Mouse (Mus musculus) forebrain, embryonic 10.5 days (tissue): ENCODE data around the gene Sfxn5. TPM values are rescaled to one million over a fixed set of nuclear protein-coding genes. Genes with fewer than 3 reads are reported as not detected.

Source experiments
- DNase-seq: peaks from one replicate; pipeline ENCODE4 v3.0.0-alpha.2; 2017; ENCODE audit warnings: low spot score; ENCODE audit errors: extremely low spot score
- H3K27ac ChIP-seq: fragments of 300-500 bp; sonication (generic); 2 replicates; pipeline ENCODE4 v1.5.1; 2016; ENCODE audit warnings: mild to moderate bottlenecking
- H3K27me3 ChIP-seq: fragments of 300-500 bp; sonication (generic); 2 replicates; pipeline ENCODE4 v1.6.1; 2016; ENCODE audit warnings: mild to moderate bottlenecking; ENCODE audit not compliant: poor library complexity, severe bottlenecking
- H3K36me3 ChIP-seq: fragments of 300-500 bp; sonication (generic); replicated peaks from 2 replicates; pipeline ENCODE4 v1.6.1; 2016; ENCODE audit warnings: mild to moderate bottlenecking, moderate library complexity
- H3K4me1 ChIP-seq: fragments of 300-500 bp; sonication (generic); 2 replicates; pipeline ENCODE4 v1.6.1; 2016
- H3K4me3 ChIP-seq: fragments of 300-500 bp; sonication (generic); 2 replicates; pipeline ENCODE4 v1.5.1; 2016; ENCODE audit warnings: mild to moderate bottlenecking, moderate library complexity
- H3K9me3 ChIP-seq: fragments of 300-500 bp; sonication (generic); 2 replicates; pipeline ENCODE4 v1.6.1; 2016; ENCODE audit warnings: mild to moderate bottlenecking, moderate library complexity
- WGBS: fragments of 180-500 bp; shearing (Covaris S2); methylation state at CpG from one replicate; pipeline ENCODE4 v1.1.7; 2016; 5-methylcytosine and 5-hydroxymethylcytosine counted together
- polyA plus RNA-seq: library from polyadenylated mRNA; unstranded; fragments of >200 nt; fragmentation: Nextera tagmentation; extraction: Ambion mirVana; gene quantifications from 2 replicates; pipeline ENCODE4 v1.2.1, GENCODE M21; 2016

The Sfxn5 gene
- polyA plus RNA-seq, 1 experiment from 2014 or later = 14.3 TPM

DNA sequence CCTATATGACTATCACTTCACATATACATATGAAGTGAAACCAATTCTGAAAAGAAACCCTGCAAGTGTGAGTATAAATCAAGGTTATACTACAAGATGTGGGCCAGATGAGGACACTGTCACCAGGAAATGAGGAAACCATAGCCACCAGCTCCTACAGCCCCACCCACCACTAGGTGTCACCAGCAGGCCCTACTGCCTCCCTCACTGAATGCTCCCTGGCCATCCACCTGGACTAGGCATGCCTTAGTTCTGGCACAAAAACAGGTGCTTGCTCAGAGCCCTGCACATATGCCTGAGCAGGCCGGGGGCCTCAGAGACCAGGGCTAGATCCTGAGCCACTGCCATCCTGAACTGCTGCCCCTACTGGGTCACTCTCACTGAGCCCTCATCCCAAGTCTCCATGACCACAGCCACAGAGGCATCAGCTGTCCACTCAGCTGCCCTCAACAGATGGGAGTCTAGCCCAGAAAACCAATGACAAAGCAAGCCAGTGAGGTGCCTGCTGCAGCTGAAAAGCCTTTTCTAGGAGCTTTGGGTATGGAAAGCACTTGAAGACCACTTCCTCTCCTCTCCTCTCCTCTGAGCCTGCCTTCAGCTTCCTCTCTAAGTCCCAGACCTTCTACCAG lies 6.2 kb upstream of the Sfxn5 start:
- H3K36me3 ChIP-seq = no peaks in the 10 kb centered on the region
- WGBS = 74% methylated on average over 1 of the region's 1 CpGs
- DNase-seq = no peak
- no peak overlapping the region for H3K4me3 ChIP-seq
- H3K27me3 ChIP-seq = peaks cover 64% of the 10 kb centered on the region
- no peaks in the 10 kb centered on the region for H3K9me3 ChIP-seq
- H3K27ac ChIP-seq = no peak overlapping the region
- peaks cover 19% of the 10 kb centered on the region for H3K4me1 ChIP-seq

DNA sequence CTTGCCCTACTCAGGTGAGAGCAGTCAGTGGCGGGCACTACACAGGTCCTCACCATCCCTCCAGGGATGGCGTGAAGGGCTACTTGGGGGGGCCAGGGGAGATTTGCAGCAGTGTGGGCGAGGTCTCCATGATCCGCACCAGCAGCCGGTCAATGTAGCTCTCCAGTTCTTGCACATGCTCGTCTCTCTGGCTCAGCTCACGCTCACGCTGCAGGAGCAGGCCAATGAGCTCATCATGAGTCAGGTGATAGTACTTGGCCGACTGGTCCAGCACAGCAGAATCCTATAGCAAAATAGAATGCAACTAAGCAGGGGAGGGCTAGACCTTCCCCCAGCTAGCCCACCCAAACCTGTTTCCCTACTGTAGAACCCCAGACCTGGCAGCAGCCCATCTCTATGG lies 3.7 kb upstream of the Sfxn5 start:
- H3K4me1 ChIP-seq = peaks cover 33% of the 10 kb centered on the region
- H3K27me3 ChIP-seq = peaks cover 46% of the 10 kb centered on the region
- no peaks in the 10 kb centered on the region for H3K9me3 ChIP-seq
- DNase-seq = no peak
- H3K27ac ChIP-seq = no peak overlapping the region
- H3K4me3 ChIP-seq = no peak overlapping the region
- no peaks in the 10 kb centered on the region for H3K36me3 ChIP-seq
- WGBS = 85% methylated on average over 9 of the region's 9 CpGs

DNA sequence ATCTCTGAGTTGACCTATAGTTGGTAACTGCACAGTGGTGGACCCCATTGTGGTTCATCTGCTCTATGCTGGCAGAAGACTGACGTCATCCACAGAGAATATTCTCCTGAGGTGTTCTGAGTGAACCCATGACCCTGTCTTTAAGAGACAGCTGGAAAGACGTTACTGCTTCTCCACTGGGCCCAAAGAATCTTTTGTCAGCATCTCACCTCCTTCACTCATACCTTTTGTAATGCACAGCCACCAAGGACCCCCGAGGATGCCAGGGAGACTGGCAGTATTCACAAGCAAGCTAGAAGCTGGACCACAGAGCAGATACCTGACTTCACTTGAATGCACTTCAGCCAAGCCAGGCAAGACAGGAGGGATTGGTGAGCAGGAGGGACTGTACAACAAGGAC lies 2.1 kb upstream of the Sfxn5 start:
- peaks cover 44% of the 10 kb centered on the region for H3K27me3 ChIP-seq
- 68% methylated on average over 3 of the region's 3 CpGs for WGBS

GRCm38 (mm10) chr6:85334851-85335250 lies 1.6 kb upstream of the Sfxn5 start:
- no peak for DNase-seq
- peaks cover 40% of the 10 kb centered on the region for H3K27me3 ChIP-seq
- no peak overlapping the region for H3K4me3 ChIP-seq
- H3K9me3 ChIP-seq = no peaks in the 10 kb centered on the region
- H3K4me1 ChIP-seq = peaks cover 39% of the 10 kb centered on the region
- no peaks in the 10 kb centered on the region for H3K36me3 ChIP-seq
- H3K27ac ChIP-seq = peak overlapping the region; percentile 51; the same call in 1 of the 2 replicates
- WGBS = 65% methylated on average over 5 of the region's 5 CpGs

More for the DNA sequence above, 2.1 kb upstream of the Sfxn5 start:
- 0 out of 2 replicates have a peak overlapping the region, but pooled peaks have one; percentile 51 for H3K27ac ChIP-seq
- DNase-seq = no peak
- H3K4me3 ChIP-seq = no peak overlapping the region
- peaks cover 39% of the 10 kb centered on the region for H3K4me1 ChIP-seq
- H3K9me3 ChIP-seq = no peaks in the 10 kb centered on the region
- no peaks in the 10 kb centered on the region for H3K36me3 ChIP-seq

GRCm38 (mm10) chr6:85334251-85334650 lies 1.0 kb upstream of the Sfxn5 start:
- no peak overlapping the region for H3K27ac ChIP-seq
- H3K4me3 ChIP-seq = peak overlapping the region; percentile 80; the same call in 1 of the 2 replicates
- peaks cover 39% of the 10 kb centered on the region for H3K4me1 ChIP-seq
- peaks cover 40% of the 10 kb centered on the region for H3K27me3 ChIP-seq
- H3K36me3 ChIP-seq = no peaks in the 10 kb centered on the region
- DNase-seq = no peak
- no peaks in the 10 kb centered on the region for H3K9me3 ChIP-seq

- Histone ChIP-seq H3K36me3 (no peaks in the 10 kb centered on the region), H3K27ac (peak overlapping the region; percentile 95), H3K9me3 (no peaks in the 10 kb centered on the region), H3K27me3 (peaks cover 40% of the 10 kb centered on the region), H3K4me3 (peak overlapping the region; percentile 80), H3K4me1 (peaks cover 39% of the 10 kb centered on the region)
- WGBS = 3% methylated on average over 13 of the region's 13 CpGs
- no peak for DNase-seq
Observed at GRCm38 (mm10) chr6:85333732-85334131, 510 bp upstream of the Sfxn5 start.

- peaks cover 39% of the 10 kb centered on the region for H3K4me1 ChIP-seq
- H3K4me3 ChIP-seq = peak overlapping the region; percentile 80
- H3K9me3 ChIP-seq = no peaks in the 10 kb centered on the region
- no peaks in the 10 kb centered on the region for H3K36me3 ChIP-seq
- peaks cover 32% of the 10 kb centered on the region for H3K27me3 ChIP-seq
- H3K27ac ChIP-seq = peak overlapping the region; percentile 95
- DNase-seq = no peak
- under 1% methylated on average over 41 of the region's 41 CpGs for WGBS
Observed at GRCm38 (mm10) chr6:85332351-85332999, 747 bp downstream of the Sfxn5 start.

GRCm38 (mm10) chr6:85331736-85332135 lies 1.5 kb downstream of the Sfxn5 start:
- peak overlapping the region; percentile 80 for H3K4me3 ChIP-seq
- no peak overlapping the region for H3K27ac ChIP-seq
- 10% methylated on average over 8 of the region's 8 CpGs for WGBS
- no peaks in the 10 kb centered on the region for H3K36me3 ChIP-seq
- H3K9me3 ChIP-seq = no peaks in the 10 kb centered on the region
- H3K27me3 ChIP-seq = peaks cover 27% of the 10 kb centered on the region
- DNase-seq = no peak
- peaks cover 39% of the 10 kb centered on the region for H3K4me1 ChIP-seq

DNA sequence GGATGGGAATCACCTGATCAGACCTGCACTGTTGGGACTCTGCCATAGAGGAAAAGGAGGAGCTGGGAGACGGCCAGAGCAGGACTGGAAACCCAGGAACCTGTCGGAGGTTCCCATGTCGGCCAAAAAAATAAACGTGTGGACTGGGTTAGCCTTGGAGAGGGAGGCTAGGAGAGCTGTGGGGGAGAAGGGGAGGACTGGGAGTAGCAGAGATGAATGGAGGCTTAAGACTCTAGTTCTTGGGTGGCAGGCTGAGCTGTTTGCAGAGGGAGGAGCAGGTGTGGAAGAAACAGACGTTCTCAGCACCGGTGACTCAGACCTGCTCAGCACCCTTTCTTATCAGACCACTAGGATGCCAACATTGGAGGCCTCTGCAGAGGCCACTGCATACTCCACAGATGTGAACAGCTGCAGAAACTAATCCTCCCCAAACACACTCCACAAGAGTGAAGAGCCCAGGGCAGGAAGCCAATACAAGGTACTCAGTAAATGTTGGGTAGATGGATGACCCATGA lies 1.9 kb downstream of the Sfxn5 start:
- WGBS = 53% methylated on average over 6 of the region's 6 CpGs
- H3K4me3 ChIP-seq = peak overlapping the region; percentile 80
- peaks cover 39% of the 10 kb centered on the region for H3K4me1 ChIP-seq
- H3K36me3 ChIP-seq = no peaks in the 10 kb centered on the region
- no peak overlapping the region for H3K27ac ChIP-seq
- H3K9me3 ChIP-seq = no peaks in the 10 kb centered on the region
- no peak for DNase-seq
- peaks cover 22% of the 10 kb centered on the region for H3K27me3 ChIP-seq

- 90% methylated on average over 4 of the region's 4 CpGs for WGBS
- H3K4me1 ChIP-seq = peaks cover 37% of the 10 kb centered on the region
Observed at GRCm38 (mm10) chr6:85329666-85330185, 3.5 kb downstream of the Sfxn5 start.

GRCm38 (mm10) chr6:85326564-85326963 lies 6.7 kb downstream of the Sfxn5 start:
- peaks cover 10% of the 10 kb centered on the region for H3K27me3 ChIP-seq
- no peak overlapping the region for H3K4me3 ChIP-seq
- H3K9me3 ChIP-seq = no peaks in the 10 kb centered on the region
- no peak overlapping the region for H3K27ac ChIP-seq
- H3K4me1 ChIP-seq = peaks cover 15% of the 10 kb centered on the region
- 90% methylated on average over 4 of the region's 4 CpGs for whole genome bisulfite sequencing
- no peak for DNase-seq
- H3K36me3 ChIP-seq = no peaks in the 10 kb centered on the region

More at GRCm38 (mm10) chr6:85329666-85330185, 3.5 kb downstream of the Sfxn5 start:
- Histone ChIP-seq H3K27ac (no peak overlapping the region), H3K27me3 (peaks cover 14% of the 10 kb centered on the region), H3K9me3 (no peaks in the 10 kb centered on the region), H3K36me3 (no peaks in the 10 kb centered on the region), H3K4me3 (no peak overlapping the region)
- no peak for DNase-seq

- WGBS = 52% methylated on average over 2 of the region's 2 CpGs
- no peaks in the 10 kb centered on the region for H3K9me3 ChIP-seq
- peaks cover 18% of the 10 kb centered on the region for H3K4me1 ChIP-seq
- H3K27me3 ChIP-seq = no peaks in the 10 kb centered on the region
- 0 out of 2 replicates have a peak overlapping the region, but pooled peaks have one; percentile 1 for H3K27ac ChIP-seq
- DNase-seq = no peak
- no peak overlapping the region for H3K4me3 ChIP-seq
- H3K36me3 ChIP-seq = 0 out of 2 replicates have a peak, but pooled peaks cover 2% of the 10 kb centered on the region
Observed at GRCm38 (mm10) chr6:85325109-85325508, 8.1 kb downstream of the Sfxn5 start.

- H3K27ac ChIP-seq = peak overlapping the region; percentile 85
- WGBS = 31% methylated on average over 6 of the region's 6 CpGs
- H3K4me3 ChIP-seq = no peak overlapping the region
- H3K27me3 ChIP-seq = no peaks in the 10 kb centered on the region
- H3K36me3 ChIP-seq = peaks cover 27% of the 10 kb centered on the region
- peaks cover 19% of the 10 kb centered on the region for H3K4me1 ChIP-seq
- no peaks in the 10 kb centered on the region for H3K9me3 ChIP-seq
- peak; percentile 53 for DNase-seq
Observed at GRCm38 (mm10) chr6:85320445-85320866, 12.8 kb downstream of the Sfxn5 start.
